Mouse (Mus musculus): ENCODE results near the gene Dner. TPM values are rescaled to one million over a fixed set of nuclear protein-coding genes. Genes with fewer than 3 reads are reported as not detected.

Gene Dner
- polyA plus RNA-seq, 1 experiment from 2014 or later, result 344 TPM

DNA sequence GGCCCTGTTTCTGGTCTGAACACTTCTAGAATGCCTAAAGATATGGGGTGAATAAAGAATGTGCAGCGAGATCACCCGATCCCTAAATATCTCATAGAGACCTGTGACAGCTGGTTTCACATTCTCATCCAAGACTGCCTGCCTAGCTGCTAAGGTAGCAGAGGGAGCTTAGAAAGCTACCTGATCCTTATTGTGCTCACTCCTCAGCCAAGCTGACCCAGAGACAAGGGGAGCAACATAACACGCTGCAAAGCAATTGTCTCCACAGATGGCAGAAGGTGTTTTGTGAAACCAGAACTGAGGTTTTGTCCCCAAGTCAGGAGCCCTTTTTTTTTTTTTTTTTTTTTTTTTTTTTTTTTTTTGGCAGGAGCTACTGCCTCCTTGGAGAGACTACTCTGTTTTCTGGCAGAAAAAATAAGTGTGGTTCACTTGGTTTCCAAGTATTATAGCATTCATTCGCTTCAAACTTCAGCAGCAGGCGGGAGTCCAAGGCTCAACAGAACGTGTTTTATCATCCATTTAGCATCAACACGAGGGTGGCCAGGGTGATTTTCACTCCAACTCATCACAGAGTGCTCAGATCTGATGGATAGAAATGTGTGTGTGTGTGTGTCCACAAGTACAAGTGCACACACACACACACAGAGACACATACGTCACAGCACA lies 309.4 kb downstream of the Dner start:
- peaks cover 19% of the 10 kb centered on the region for H3K36me3 ChIP-seq
- peak overlapping the region; percentile 41; the same call in 1 of the 2 replicates for H3K27ac ChIP-seq (replicated peaks)
- no peaks in the 10 kb centered on the region for H3K9me3 ChIP-seq (replicated peaks)
- H3K4me2 ChIP-seq, result no peak overlapping the region
- no peak overlapping the region for H3K9ac ChIP-seq (replicated peaks)
- no peak for ATAC-seq (ENCODE audit: low FRiP score)
- H3K4me1 ChIP-seq, result peaks cover 18% of the 10 kb centered on the region
- no peaks in the 10 kb centered on the region for H3K27me3 ChIP-seq (replicated peaks)
- WGBS, result 66% methylated on average over 8 of the region's 8 CpGs
- H3K4me3 ChIP-seq (replicated peaks), result no peak overlapping the region

DNA sequence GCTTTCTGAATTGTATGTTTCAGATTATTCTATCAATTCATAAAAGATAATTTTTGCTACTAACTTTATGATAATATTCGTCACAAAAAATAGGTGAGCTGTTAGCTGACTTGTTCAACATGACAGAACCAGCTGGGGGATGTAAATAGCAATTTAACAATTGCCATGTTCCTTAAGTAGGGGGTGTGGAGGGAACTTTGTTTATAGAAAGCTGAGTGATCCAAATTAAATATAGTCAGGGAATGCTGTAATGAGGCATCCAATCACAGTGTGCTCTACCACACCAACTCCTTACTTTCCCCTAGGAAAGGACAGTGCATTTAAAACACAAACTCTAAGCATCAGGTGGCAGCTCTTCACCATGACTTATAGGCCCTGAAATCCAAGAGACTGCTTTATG lies 313.3 kb downstream of the Dner start:
- no peak overlapping the region for H3K4me3 ChIP-seq (replicated peaks)
- no peak overlapping the region for H3K27ac ChIP-seq (replicated peaks)
- H3K4me2 ChIP-seq, result no peak overlapping the region
- H3K9me3 ChIP-seq (replicated peaks), result no peaks in the 10 kb centered on the region
- WGBS, result 84% methylated on average over 1 of the region's 1 CpGs
- no peaks in the 10 kb centered on the region for H3K27me3 ChIP-seq (replicated peaks)
- no peak overlapping the region for H3K9ac ChIP-seq (replicated peaks)
- H3K36me3 ChIP-seq, result peaks cover 27% of the 10 kb centered on the region
- H3K4me1 ChIP-seq, result peaks cover 14% of the 10 kb centered on the region
- no peak for ATAC-seq (ENCODE audit: low FRiP score)

DNA sequence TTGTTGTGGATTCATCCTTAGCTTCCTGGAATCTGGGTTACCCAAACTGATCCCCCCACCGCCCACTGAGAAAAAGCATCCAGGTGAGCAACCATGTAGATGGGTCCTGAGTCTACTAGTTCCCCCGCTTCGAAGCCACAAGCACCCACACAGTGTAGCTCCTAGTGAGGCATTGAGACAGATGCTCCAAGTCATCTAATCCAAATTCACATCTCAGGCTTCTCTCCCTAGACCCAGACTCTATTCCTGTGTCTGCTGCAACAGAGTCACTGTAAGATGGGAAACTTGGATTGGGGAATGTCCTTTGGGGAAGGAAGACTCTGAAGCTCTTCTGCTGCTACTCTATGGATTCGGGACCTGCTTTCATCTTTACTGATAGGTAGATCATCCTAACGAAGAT lies 314.0 kb downstream of the Dner start:
- WGBS, result 94% methylated on average over 5 of the region's 5 CpGs
- no peak for ATAC-seq (ENCODE audit: low FRiP score)
- H3K4me1 ChIP-seq, result peaks cover 9% of the 10 kb centered on the region

DNA sequence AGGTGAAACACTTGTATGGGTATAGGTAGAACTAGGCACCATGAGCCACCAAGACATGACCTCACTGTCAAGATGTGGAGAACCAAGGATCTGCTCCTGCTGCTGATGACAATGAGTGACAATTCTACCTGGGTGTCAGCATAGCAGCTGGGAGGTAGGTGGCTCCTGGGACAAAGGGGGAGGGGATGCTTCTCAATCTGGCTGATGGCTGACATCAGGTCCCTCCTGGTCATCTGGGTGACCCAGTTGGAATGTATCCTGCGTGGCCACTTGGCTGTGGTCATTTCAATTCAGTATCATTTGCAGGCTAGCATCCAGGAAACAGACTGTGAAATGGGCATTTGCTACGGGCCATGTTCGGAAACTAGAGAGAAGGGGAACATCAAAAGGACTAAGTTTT lies 315.1 kb downstream of the Dner start:
- no peak for ATAC-seq (ENCODE audit: low FRiP score)
- H3K4me1 ChIP-seq, result no peaks in the 10 kb centered on the region
- H3K9me3 ChIP-seq (replicated peaks), result no peaks in the 10 kb centered on the region
- WGBS, result 69% methylated on average over 3 of the region's 3 CpGs
- no peak overlapping the region for H3K27ac ChIP-seq (replicated peaks)
- no peak overlapping the region for H3K4me2 ChIP-seq
- no peaks in the 10 kb centered on the region for H3K27me3 ChIP-seq (replicated peaks)
- no peak overlapping the region for H3K9ac ChIP-seq (replicated peaks)
- H3K36me3 ChIP-seq, result peaks cover 27% of the 10 kb centered on the region
- no peak overlapping the region for H3K4me3 ChIP-seq (replicated peaks)

More for the DNA sequence above, 314.0 kb downstream of the Dner start:
- Histone ChIP-seq H3K27ac (replicated peaks) (no peak overlapping the region), H3K36me3 (peaks cover 27% of the 10 kb centered on the region), H3K9ac (replicated peaks) (no peak overlapping the region), H3K27me3 (replicated peaks) (no peaks in the 10 kb centered on the region), H3K4me3 (replicated peaks) (no peak overlapping the region), H3K9me3 (replicated peaks) (no peaks in the 10 kb centered on the region), H3K4me2 (no peak overlapping the region)

DNA sequence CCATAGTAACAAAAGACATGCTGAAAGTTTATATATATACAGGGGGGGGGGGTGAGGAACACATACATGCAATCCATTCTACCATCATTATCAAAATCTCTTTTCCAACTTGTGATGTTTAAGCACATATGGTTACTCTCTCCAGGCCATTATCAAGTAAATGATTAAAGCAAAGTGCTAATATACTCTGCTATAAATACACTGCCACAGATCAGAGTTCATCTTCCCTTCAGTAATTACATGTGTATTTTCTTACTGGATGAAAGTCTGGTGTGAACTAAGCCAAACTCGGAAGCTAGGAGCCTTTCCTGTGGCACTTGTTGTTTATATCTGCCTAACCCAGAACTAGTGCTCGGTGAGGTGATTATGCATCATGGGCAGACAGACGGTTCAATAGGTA lies 328.3 kb downstream of the Dner start:
- H3K27ac ChIP-seq (replicated peaks), result no peak overlapping the region
- H3K4me3 ChIP-seq (replicated peaks), result no peak overlapping the region
- 83% methylated on average over 3 of the region's 3 CpGs for WGBS
- no peak overlapping the region for H3K4me2 ChIP-seq
- H3K9ac ChIP-seq (replicated peaks), result no peak overlapping the region
- ATAC-seq (ENCODE audit: low FRiP score), result no peak
- no peaks in the 10 kb centered on the region for H3K9me3 ChIP-seq (replicated peaks)
- H3K27me3 ChIP-seq (replicated peaks), result no peaks in the 10 kb centered on the region
- H3K4me1 ChIP-seq, result 0 out of 2 replicates have a peak, but pooled peaks cover 4% of the 10 kb centered on the region
- H3K36me3 ChIP-seq, result no peaks in the 10 kb centered on the region

DNA sequence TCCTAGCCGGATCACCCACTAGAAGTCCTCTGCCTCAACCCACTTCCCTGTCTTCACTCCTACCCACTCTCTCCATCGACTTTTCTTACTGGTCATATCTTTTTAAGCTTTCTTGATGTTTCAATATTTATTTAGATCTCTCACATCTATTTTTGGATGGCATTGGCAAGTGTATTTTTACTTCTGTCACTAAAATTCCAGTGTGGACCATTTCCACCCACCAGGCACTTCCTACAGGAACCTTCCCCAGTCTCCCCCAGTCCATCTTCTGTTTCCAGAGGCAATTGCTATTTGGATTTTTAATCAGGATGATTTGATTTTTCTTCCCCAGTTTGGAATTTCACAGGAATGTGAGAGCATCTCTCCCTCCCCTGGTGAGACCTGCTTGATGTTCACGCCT lies 329.5 kb downstream of the Dner start:
- no peaks in the 10 kb centered on the region for H3K36me3 ChIP-seq
- no peak overlapping the region for H3K9ac ChIP-seq (replicated peaks)
- no peak overlapping the region for H3K4me2 ChIP-seq
- peaks cover 4% of the 10 kb centered on the region; the same call in 1 of the 2 replicates for H3K4me1 ChIP-seq
- H3K9me3 ChIP-seq (replicated peaks), result no peaks in the 10 kb centered on the region
- no peak for ATAC-seq (ENCODE audit: low FRiP score)
- no peaks in the 10 kb centered on the region for H3K27me3 ChIP-seq (replicated peaks)
- no peak overlapping the region for H3K4me3 ChIP-seq (replicated peaks)
- 75% methylated on average over 3 of the region's 3 CpGs for WGBS
- no peak overlapping the region for H3K27ac ChIP-seq (replicated peaks)

DNA sequence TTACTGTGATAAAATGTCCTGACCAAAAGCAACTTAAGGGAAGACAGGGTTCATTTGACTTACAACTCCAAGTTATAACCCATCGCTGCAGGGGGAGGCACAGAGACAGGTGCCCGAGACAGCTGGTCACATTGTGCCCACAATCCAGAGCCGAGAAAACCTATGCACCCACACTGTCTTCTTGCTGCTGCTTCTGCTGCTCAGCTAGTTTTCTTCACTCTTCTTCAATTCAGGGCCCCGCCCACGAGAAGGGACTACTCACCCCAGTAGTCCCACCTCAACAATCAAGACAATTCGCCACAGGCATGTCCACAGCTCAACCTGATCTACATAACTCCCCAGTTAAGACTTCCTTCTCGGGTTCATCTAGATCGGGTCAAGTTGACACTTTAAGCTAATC lies 332.1 kb downstream of the Dner start, which contains the start of gene Pid1:
Gene Pid1 (minus strand): TSS at position 214 of the 400 bp plus-strand sequence.
- H3K4me3 ChIP-seq (replicated peaks), result no peak within 1 kb of the TSS
- no peaks in the 10 kb centered on the region for H3K9me3 ChIP-seq (replicated peaks)
- ATAC-seq (ENCODE audit: low FRiP score), result no peak
- H3K4me2 ChIP-seq, result no peak within 1 kb of the TSS
- no peaks in the 10 kb centered on the region for H3K27me3 ChIP-seq (replicated peaks)
- 91% methylated on average over 8 of the region's 8 CpGs for WGBS
- peaks cover 3% of the 10 kb centered on the region; the same call in 1 of the 2 replicates for H3K4me1 ChIP-seq
- no peak within 1 kb of the TSS for H3K27ac ChIP-seq (replicated peaks)
- H3K9ac ChIP-seq (replicated peaks), result no peak within 1 kb of the TSS
- no peaks in the 10 kb centered on the region for H3K36me3 ChIP-seq

DNA sequence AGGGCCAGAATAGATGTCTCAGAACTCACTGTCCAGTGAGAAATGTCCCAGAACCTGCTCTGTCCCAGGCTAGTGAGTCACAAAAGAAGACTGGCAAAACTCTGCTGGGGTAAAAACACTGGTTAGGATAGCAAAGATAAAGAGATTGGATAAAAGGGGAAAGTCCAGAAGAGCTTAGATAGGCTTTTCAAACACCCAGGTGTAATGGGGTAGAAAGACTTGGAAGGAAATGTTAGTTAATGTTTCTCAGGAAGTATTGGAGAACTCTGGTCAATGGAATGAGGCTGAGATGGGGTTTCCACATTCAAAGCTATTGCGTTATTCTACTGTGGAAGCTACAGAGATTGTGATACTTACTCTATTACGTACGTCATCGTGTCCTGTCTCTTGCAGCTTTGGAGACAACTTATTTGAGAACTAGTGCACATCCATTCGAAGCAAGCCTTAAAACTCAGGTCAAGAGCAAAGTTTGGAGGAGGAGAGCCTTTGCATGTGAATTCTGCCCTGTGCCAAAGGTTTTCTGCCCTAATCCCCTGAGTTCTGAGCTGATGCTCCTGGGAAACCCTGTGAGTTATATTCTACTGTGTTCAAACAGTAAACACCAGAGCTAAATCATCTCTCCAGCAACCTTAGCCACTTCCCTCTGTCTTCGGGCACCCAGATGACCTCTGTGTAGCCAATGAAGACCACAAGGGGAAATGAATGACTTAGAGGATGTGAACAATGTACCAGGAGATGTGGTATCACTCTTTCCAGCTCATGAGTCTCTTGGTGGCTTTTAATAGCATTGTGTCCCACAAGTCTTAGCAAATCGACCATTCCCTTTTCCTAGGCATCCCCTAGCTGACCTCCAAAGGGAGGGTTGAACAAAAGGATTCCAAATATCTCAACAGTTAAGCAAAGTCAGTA lies 333.1 kb downstream of the Dner start:
- 92% methylated on average over 7 of the region's 7 CpGs for WGBS
- H3K4me1 ChIP-seq, result peaks cover 3% of the 10 kb centered on the region; the same call in 1 of the 2 replicates
- no peak overlapping the region for H3K9ac ChIP-seq (replicated peaks)
- no peaks in the 10 kb centered on the region for H3K36me3 ChIP-seq
- no peaks in the 10 kb centered on the region for H3K9me3 ChIP-seq (replicated peaks)
- no peak overlapping the region for H3K27ac ChIP-seq (replicated peaks)
- H3K4me2 ChIP-seq, result no peak overlapping the region
- ATAC-seq (ENCODE audit: low FRiP score), result no peak
- no peak overlapping the region for H3K4me3 ChIP-seq (replicated peaks)
- no peaks in the 10 kb centered on the region for H3K27me3 ChIP-seq (replicated peaks)

DNA sequence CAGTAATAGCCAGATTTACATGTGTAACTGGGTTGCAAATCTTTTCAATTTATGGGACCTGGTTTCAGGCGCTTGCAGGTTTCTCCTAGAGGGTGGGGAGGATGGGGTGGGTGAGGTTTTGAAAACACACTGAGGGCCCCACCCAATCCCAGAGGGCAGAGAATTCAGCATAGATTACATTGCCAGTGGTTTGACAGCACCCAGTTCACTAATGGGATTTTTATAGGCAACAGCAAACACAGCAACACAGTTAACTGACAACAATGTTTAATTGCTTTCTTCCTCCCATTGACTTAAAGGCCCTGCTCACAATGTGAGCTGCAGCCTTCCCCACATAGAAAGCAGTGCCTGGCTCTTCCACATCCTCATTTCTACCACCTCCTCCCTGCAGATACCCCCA lies 333.8 kb downstream of the Dner start:
- ATAC-seq (ENCODE audit: low FRiP score), result no peak
- Histone ChIP-seq H3K4me1 (peaks cover 3% of the 10 kb centered on the region; the same call in 1 of the 2 replicates), H3K4me3 (replicated peaks) (no peak overlapping the region), H3K4me2 (no peak overlapping the region), H3K36me3 (no peaks in the 10 kb centered on the region), H3K27ac (replicated peaks) (no peak overlapping the region), H3K9ac (replicated peaks) (no peak overlapping the region), H3K9me3 (replicated peaks) (no peaks in the 10 kb centered on the region), H3K27me3 (replicated peaks) (no peaks in the 10 kb centered on the region)
- 56% methylated on average over 1 of the region's 1 CpGs for WGBS

DNA sequence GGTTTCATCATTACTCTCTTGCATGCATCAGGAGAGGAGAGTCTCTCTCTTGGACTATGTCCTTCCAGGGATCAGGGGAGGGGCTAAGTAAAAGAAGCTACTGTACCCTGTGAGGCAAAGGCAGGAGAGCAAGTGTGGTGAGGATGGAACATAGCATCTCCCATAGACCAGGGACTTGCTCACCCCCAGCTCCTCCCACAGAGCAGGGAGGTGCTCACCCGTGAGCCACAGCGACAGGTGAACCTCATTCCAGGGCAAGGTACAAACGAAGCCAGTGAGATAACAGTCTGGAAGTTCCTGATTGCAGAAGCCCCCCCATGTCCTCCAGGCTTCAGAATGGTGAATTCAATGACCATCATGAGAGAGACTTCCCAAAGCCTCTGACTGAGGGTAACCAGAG lies 334.6 kb downstream of the Dner start:
- H3K36me3 ChIP-seq, result no peaks in the 10 kb centered on the region
- no peak overlapping the region for H3K9ac ChIP-seq (replicated peaks)
- no peak overlapping the region for H3K4me2 ChIP-seq
- H3K27ac ChIP-seq (replicated peaks), result no peak overlapping the region
- WGBS, result 90% methylated on average over 3 of the region's 3 CpGs
- ATAC-seq (ENCODE audit: low FRiP score), result no peak
- H3K4me3 ChIP-seq (replicated peaks), result no peak overlapping the region
- H3K4me1 ChIP-seq, result peaks cover 3% of the 10 kb centered on the region; the same call in 1 of the 2 replicates
- H3K27me3 ChIP-seq (replicated peaks), result no peaks in the 10 kb centered on the region
- no peaks in the 10 kb centered on the region for H3K9me3 ChIP-seq (replicated peaks)

DNA sequence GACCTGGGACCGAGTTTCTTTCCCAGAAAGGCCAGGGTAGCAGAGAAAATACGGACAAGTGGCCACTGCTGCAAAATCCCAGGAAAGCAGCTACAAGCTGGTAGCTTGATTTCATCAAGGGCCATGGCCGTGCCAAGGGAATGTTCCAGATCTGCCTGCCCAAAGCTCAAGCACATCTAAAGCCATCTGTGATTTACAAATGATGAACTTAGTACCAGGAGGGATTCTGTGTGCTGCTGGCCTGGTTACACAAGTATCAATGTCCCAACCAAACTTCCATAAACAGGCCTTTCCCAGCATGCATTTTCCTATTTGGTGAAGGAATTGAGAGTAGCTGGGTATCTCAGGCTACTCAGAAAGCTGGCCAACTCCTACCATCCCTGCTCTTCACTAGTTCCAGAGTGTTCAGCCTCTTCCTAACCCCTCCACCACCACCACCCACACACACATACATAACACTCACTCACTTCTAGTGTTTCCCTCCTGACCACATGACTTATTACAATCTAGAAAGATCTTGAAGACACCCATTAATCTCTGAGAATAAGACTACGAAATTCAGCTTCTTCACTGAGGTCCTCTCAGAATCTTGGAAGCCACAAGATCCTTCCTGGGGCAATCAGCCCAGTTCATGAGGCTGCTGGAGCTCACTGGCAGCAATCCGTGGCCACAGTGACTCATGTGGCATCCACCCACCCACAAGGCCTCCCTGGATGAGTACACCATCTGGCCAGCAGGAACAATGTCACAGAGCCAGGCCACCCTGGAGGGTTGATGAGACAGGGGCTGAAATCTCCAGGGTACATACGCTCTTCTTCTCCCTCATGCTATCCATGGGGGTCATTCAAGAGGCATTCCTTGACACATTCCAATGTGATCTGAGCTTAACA lies 336.2 kb downstream of the Dner start:
- H3K36me3 ChIP-seq, result no peaks in the 10 kb centered on the region
- H3K9ac ChIP-seq (replicated peaks), result no peak overlapping the region
- H3K27me3 ChIP-seq (replicated peaks), result no peaks in the 10 kb centered on the region
- no peaks in the 10 kb centered on the region for H3K9me3 ChIP-seq (replicated peaks)
- WGBS, result 91% methylated on average over 6 of the region's 6 CpGs
- peaks cover 3% of the 10 kb centered on the region; the same call in 1 of the 2 replicates for H3K4me1 ChIP-seq
- no peak overlapping the region for H3K4me3 ChIP-seq (replicated peaks)
- ATAC-seq (ENCODE audit: low FRiP score), result no peak
- H3K27ac ChIP-seq (replicated peaks), result no peak overlapping the region
- no peak overlapping the region for H3K4me2 ChIP-seq
